Mouse (Mus musculus) fat pad, adult 2 months (tissue): ENCODE results near the gene Tyk2.

ENCODE experiments used
- DNase-seq: peaks from one replicate; pipeline ENCODE4 v3.0.0-alpha.2; 2011; ENCODE audit warnings: low read depth, low spot score; ENCODE audit errors: extremely low read depth

The Tyk2 gene

GRCm38 (mm10) chr9:21067006-21067684 lies 63.9 kb downstream of the Tyk2 start, which contains the start of gene Zglp1:
Gene Zglp1, minus strand, starts transcription at chr9:21067093.
- no peak for DNase-seq

GRCm38 (mm10) chr9:21062928-21063327 lies 68.1 kb downstream of the Tyk2 start:
- no peak for DNase-seq
